9 mouse cellular contexts compared by ENCODE assay signal in the genomic region with DNA sequence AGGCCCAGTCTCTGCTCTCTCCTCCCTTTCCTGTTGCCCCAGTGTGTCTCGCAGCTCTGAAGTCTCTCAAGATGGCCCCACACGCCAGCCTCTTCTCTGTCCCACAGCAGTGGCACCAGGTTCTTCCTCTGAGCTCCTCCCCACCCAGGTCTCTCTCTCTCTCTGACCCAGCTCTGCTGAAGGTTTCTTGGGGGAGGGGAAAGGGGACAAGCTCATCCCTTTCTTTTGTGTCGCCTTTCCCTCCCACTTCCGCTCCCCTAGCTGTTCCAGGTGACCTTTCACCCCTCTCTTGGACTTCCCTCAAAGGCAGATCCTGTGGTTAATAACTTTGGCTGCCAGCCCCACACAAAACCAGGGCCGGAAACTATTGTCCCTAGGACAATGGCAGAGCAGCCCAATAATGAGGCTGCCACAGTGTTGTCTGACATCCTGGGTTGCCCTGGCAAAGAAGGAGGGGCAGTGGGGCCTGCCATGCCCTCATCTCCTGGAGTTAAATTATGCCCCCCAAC. TPM values are rescaled to one million over a fixed set of nuclear protein-coding genes. Genes with fewer than 3 reads are reported as not detected.
DNase-seq lines count a peak whose midpoint lies in the region; ATAC-seq lines count a peak whose summit lies in the region.
"Had no signal": no experiment of that assay in that cellular context is flagged by ENCODE, and none has a peak within 500 bp of the region (broad histone marks: within the 10 kb centered on the region; RNA-seq: fewer than 3 reads in every experiment).

No protein-coding gene starts in this region.

- no peaks in the 10 kb centered on the region for H3K36me3 ChIP-seq in kidney, embryonic 15.5 days
- H3K36me3 ChIP-seq in midbrain, embryonic 13.5 days = no peaks in the 10 kb centered on the region

- H3K9me3 ChIP-seq in kidney, embryonic 15.5 days (replicated peaks) = no peaks in the 10 kb centered on the region
- H3K9me3 ChIP-seq in midbrain, embryonic 13.5 days = no peaks in the 10 kb centered on the region

- no peak overlapping the region for H3K9ac ChIP-seq in kidney, embryonic 15.5 days
- no peak overlapping the region for H3K9ac ChIP-seq in midbrain, embryonic 13.5 days (replicated peaks)

- DNase-seq in 416B (ENCODE audit: low read depth) = peak; percentile 2
- DNase-seq in adipocyte (ENCODE audit: low spot score) = peak; percentile 21
- DNase-seq in heart, adult 9 months (ENCODE audit: low spot score in 2 of 2) = peak; percentile 24 to 57
- DNase-seq in layer of hippocampus, adult 11-12 months (ENCODE audit: low spot score) = no peak
- no peak for DNase-seq in frontal cortex, postnatal 14 days (ENCODE audit: low spot score in 2 of 2)
- no peak for DNase-seq in cerebellum, adult 11-12 months

- H3K27ac ChIP-seq in kidney, embryonic 15.5 days = 0 out of 2 replicates have a peak overlapping the region, but pooled peaks have one; percentile 28
- H3K27ac ChIP-seq in midbrain, embryonic 13.5 days = no peak overlapping the region

- ATAC-seq in kidney, embryonic 15.5 days (replicated peaks; ENCODE audit: low FRiP score) = peak; percentile 72
- ATAC-seq in midbrain, embryonic 13.5 days = peak; percentile 91

- H3K27me3 ChIP-seq in kidney, embryonic 15.5 days = no peaks in the 10 kb centered on the region
- peaks cover 48% of the 10 kb centered on the region for H3K27me3 ChIP-seq in midbrain, embryonic 13.5 days

- H3K4me3 ChIP-seq in kidney, embryonic 15.5 days (replicated peaks) = no peak overlapping the region
- no peak overlapping the region for H3K4me3 ChIP-seq in midbrain, embryonic 13.5 days (replicated peaks)

- WGBS in kidney, embryonic 15.5 days = 36% methylated on average over 5 of the region's 5 CpGs
- 6% methylated on average over 5 of the region's 5 CpGs for WGBS in midbrain, embryonic 13.5 days

- peaks cover 36% of the 10 kb centered on the region for H3K4me1 ChIP-seq in kidney, embryonic 15.5 days
- H3K4me1 ChIP-seq in midbrain, embryonic 13.5 days (replicated peaks) = peaks cover 11% of the 10 kb centered on the region

- H3K4me2 ChIP-seq in kidney, embryonic 15.5 days = no peak overlapping the region
- no peak overlapping the region for H3K4me2 ChIP-seq in midbrain, embryonic 13.5 days (replicated peaks)

RNA-seq across cellular contexts. Expression of gene Pax8, which starts 27.6 kb away (rescaled TPM):
- 127 and 129 TPM in 2 replicates for polyA plus RNA-seq in kidney, embryonic 15.5 days (2015; fragmentation: Nextera tagmentation; extraction: Ambion mirVana)
- polyA plus RNA-seq in midbrain, embryonic 13.5 days (2015; fragmentation: Nextera tagmentation; extraction: Ambion mirVana) = 5.3 and 5.9 TPM in 2 replicates
- polyA plus RNA-seq: spleen, adult 2 months had no signal

Comparison
In these comparisons a context has a peak if more than half of its experiments do, and no peak if none do; other contexts are left out.
1. DNase-seq: peak in 416B (single experiment), adipocyte (single experiment) and heart, adult 9 months (2 of 2); none in layer of hippocampus, adult 11-12 months (single experiment), frontal cortex, postnatal 14 days (0 of 2) and cerebellum, adult 11-12 months (single experiment).
2. RNA of gene Pax8, which starts 27.6 kb away (polyA plus RNA-seq): 127 to 129 TPM in kidney, embryonic 15.5 days; 5.3 to 5.9 TPM in midbrain, embryonic 13.5 days; every median in the first group is over 10 times any median in the second.